ENCODE assay signal across 8 mouse cellular contexts in genomic region chr4:85819169-85819568, GRCm38 (mm10).
DNase-seq lines count a peak whose midpoint lies in the region; ATAC-seq and TF ChIP-seq lines count a peak whose summit lies in the region.

No protein-coding gene starts in this region.

- no peak for ATAC-seq in neural tube, embryonic 11.5 days (ENCODE audit: insufficient read depth, low FRiP score, low TSS enrichment)
- ATAC-seq in hindbrain, postnatal 0 days, result 0 out of 2 replicates have a peak, but pooled peaks have one; percentile 29
- no peak for ATAC-seq in limb, embryonic 11.5 days (ENCODE audit: insufficient number of reproducible peaks, low FRiP score, low TSS enrichment, low read depth)
- ATAC-seq in activated CD4-positive, CD25-positive, alpha-beta regulatory T cell, adult 4 months, result no peak

- DNase-seq in neural tube, embryonic 11.5 days (ENCODE audit: low spot score), result peak; percentile 21
- DNase-seq in neural tube, embryonic 10.5 days (ENCODE audit: extremely low spot score, low spot score), result no peak
- peak; percentile 32 for DNase-seq in adipocyte (ENCODE audit: low spot score)
- DNase-seq in embryo, embryonic 11 days, result peak; percentile 62
- DNase-seq in hindbrain, postnatal 0 days (ENCODE audit: low spot score), result peak; percentile 87
- DNase-seq in limb, embryonic 11.5 days (ENCODE audit: low spot score), result peak; percentile 56
- DNase-seq in right cerebral cortex, postnatal 10 days (ENCODE audit: low spot score in 2 of 2), result peak; percentile 77 to 81

- peak; percentile 94 for TF ChIP-seq CTCF in hindbrain, postnatal 0 days (IDR thresholded peaks at IDR 0.05; ENCODE audit: low read depth)

- H3K36me3 ChIP-seq in neural tube, embryonic 11.5 days (ENCODE audit: control insufficient read depth, insufficient read depth, low read length), result no peaks in the 10 kb centered on the region
- H3K36me3 ChIP-seq in hindbrain, postnatal 0 days (ENCODE audit: insufficient read depth, low read length), result no peaks in the 10 kb centered on the region
- H3K36me3 ChIP-seq in limb, embryonic 11.5 days (ENCODE audit: control insufficient read depth, insufficient read depth, low read length), result no peaks in the 10 kb centered on the region

- no peaks in the 10 kb centered on the region for H3K9me3 ChIP-seq in neural tube, embryonic 11.5 days (ENCODE audit: control insufficient read depth, low read length)
- H3K9me3 ChIP-seq in hindbrain, postnatal 0 days (ENCODE audit: low read length), result no peaks in the 10 kb centered on the region
- no peaks in the 10 kb centered on the region for H3K9me3 ChIP-seq in limb, embryonic 11.5 days (ENCODE audit: control insufficient read depth, low read length)

- H3K4me3 ChIP-seq in neural tube, embryonic 11.5 days (ENCODE audit: low read depth, low read length), result no peak overlapping the region
- H3K4me3 ChIP-seq in hindbrain, postnatal 0 days (ENCODE audit: low read length), result no peak overlapping the region
- no peak overlapping the region for H3K4me3 ChIP-seq in limb, embryonic 11.5 days (ENCODE audit: low read depth, low read length)

- H3K27ac ChIP-seq in neural tube, embryonic 11.5 days (ENCODE audit: low read depth, low read length), result no peak overlapping the region
- H3K27ac ChIP-seq in hindbrain, postnatal 0 days, result no peak overlapping the region
- no peak overlapping the region for H3K27ac ChIP-seq in limb, embryonic 11.5 days (replicated peaks; ENCODE audit: low read depth, low read length)

- H3K4me1 ChIP-seq in neural tube, embryonic 11.5 days (ENCODE audit: control insufficient read depth, insufficient read depth, low read length), result no peaks in the 10 kb centered on the region
- H3K4me1 ChIP-seq in hindbrain, postnatal 0 days (ENCODE audit: insufficient read depth, low read length), result no peaks in the 10 kb centered on the region
- H3K4me1 ChIP-seq in limb, embryonic 11.5 days (ENCODE audit: control insufficient read depth, insufficient read depth, low read length), result no peaks in the 10 kb centered on the region

- no peak overlapping the region for H3K4me2 ChIP-seq in neural tube, embryonic 11.5 days (ENCODE audit: low read depth)
- no peak overlapping the region for H3K4me2 ChIP-seq in hindbrain, postnatal 0 days (ENCODE audit: low read depth, low read length)
- no peak overlapping the region for H3K4me2 ChIP-seq in limb, embryonic 11.5 days (ENCODE audit: low read depth, severe bottlenecking)

- H3K9ac ChIP-seq in neural tube, embryonic 11.5 days (ENCODE audit: low read length), result no peak overlapping the region
- H3K9ac ChIP-seq in hindbrain, postnatal 0 days (replicated peaks; ENCODE audit: low read length), result no peak overlapping the region
- no peak overlapping the region for H3K9ac ChIP-seq in limb, embryonic 11.5 days (ENCODE audit: low read length)

- 86% methylated on average over 1 of the region's 1 CpGs for WGBS in neural tube, embryonic 11.5 days
- 88% methylated on average over 1 of the region's 1 CpGs for WGBS in hindbrain, postnatal 0 days
- 79% methylated on average over 1 of the region's 1 CpGs for WGBS in limb, embryonic 11.5 days

- no peaks in the 10 kb centered on the region for H3K27me3 ChIP-seq in neural tube, embryonic 11.5 days (ENCODE audit: control insufficient read depth, insufficient read depth, low read length)
- no peaks in the 10 kb centered on the region for H3K27me3 ChIP-seq in hindbrain, postnatal 0 days (ENCODE audit: insufficient read depth, low read length)
- H3K27me3 ChIP-seq in limb, embryonic 11.5 days (ENCODE audit: control insufficient read depth, insufficient read depth, low read length), result no peaks in the 10 kb centered on the region
